Mouse (Mus musculus) cortical plate, adult 2 months (tissue): ENCODE results near the gene Gm1043.

ENCODE experiments used
- CTCF ChIP-seq: fragments of 200-500 bp; IDR thresholded peaks from 2 replicates; pipeline ENCODE4 v1.5.1; 2011; ENCODE audit warnings: mild to moderate bottlenecking, control low read depth, low read length; ENCODE audit not compliant: insufficient read depth; ENCODE audit errors: extremely low read depth
- POLR2A ChIP-seq: fragments of 200-500 bp; IDR thresholded peaks from 2 replicates; pipeline ENCODE4 v1.6.1; 2011; ENCODE audit warnings: mild to moderate bottlenecking, low read length, control low read depth; ENCODE audit not compliant: insufficient read depth; ENCODE audit errors: extremely low read depth

- TF ChIP-seq CTCF (no peak), POLR2A (no peak)
Measured at GRCm38 (mm10) chr5:37035896-37036295, 49.3 kb upstream of the Gm1043 start.
